Mouse (Mus musculus): ENCODE data around the gene Araf. TPM values are rescaled to one million over a fixed set of nuclear protein-coding genes. Genes with fewer than 3 reads are reported as not detected.

The Araf gene
- polyA plus RNA-seq, 1 experiment from 2014 or later, result 86.6 TPM

GRCm38 (mm10) chrX:20872928-20873500 lies 75.4 kb downstream of the Araf start:
- Histone ChIP-seq H3K27ac (no peak overlapping the region), H3K9me3 (replicated peaks; ENCODE audit: low read length) (no peaks in the 10 kb centered on the region), H3K9ac (ENCODE audit: low read depth, low read length) (no peak overlapping the region), H3K4me3 (replicated peaks; ENCODE audit: low read depth, low read length) (no peak overlapping the region), H3K27me3 (ENCODE audit: insufficient read depth, low read length) (no peaks in the 10 kb centered on the region), H3K4me1 (replicated peaks; ENCODE audit: insufficient read depth, low read length) (no peaks in the 10 kb centered on the region), H3K4me2 (ENCODE audit: low read length) (no peak overlapping the region), H3K36me3 (ENCODE audit: insufficient read depth, low read length) (no peaks in the 10 kb centered on the region)
- TF ChIP-seq CTCF (IDR thresholded peaks at IDR 0.05; ENCODE audit: low read depth), result no peak
- WGBS, result 33% methylated on average over 11 of the region's 11 CpGs
- ATAC-seq (replicated peaks; ENCODE audit: low FRiP score, low read depth), result peak; percentile 63; the same call in 1 of the 2 replicates
- DNase-seq (ENCODE audit: low spot score), result peak; percentile 22

GRCm38 (mm10) chrX:20875241-20875640 lies 77.6 kb downstream of the Araf start:
- DNase-seq (ENCODE audit: low spot score), result no peak
- TF ChIP-seq CTCF (IDR thresholded peaks at IDR 0.05; ENCODE audit: low read depth), result no peak
- no peaks in the 10 kb centered on the region for H3K4me1 ChIP-seq (replicated peaks; ENCODE audit: insufficient read depth, low read length)
- H3K36me3 ChIP-seq (ENCODE audit: insufficient read depth, low read length), result no peaks in the 10 kb centered on the region
- no peak overlapping the region for H3K4me3 ChIP-seq (replicated peaks; ENCODE audit: low read depth, low read length)
- H3K4me2 ChIP-seq (ENCODE audit: low read length), result no peak overlapping the region
- H3K27me3 ChIP-seq (ENCODE audit: insufficient read depth, low read length), result no peaks in the 10 kb centered on the region
- no peak for ATAC-seq (replicated peaks; ENCODE audit: low FRiP score, low read depth)
- no peak overlapping the region for H3K27ac ChIP-seq
- H3K9ac ChIP-seq (ENCODE audit: low read depth, low read length), result no peak overlapping the region
- WGBS, result 72% methylated on average over 3 of the region's 3 CpGs
- no peaks in the 10 kb centered on the region for H3K9me3 ChIP-seq (replicated peaks; ENCODE audit: low read length)

GRCm38 (mm10) chrX:20910074-20910473 lies 112.5 kb downstream of the Araf start:
- 30% methylated on average over 3 of the region's 3 CpGs for WGBS
- DNase-seq (ENCODE audit: low spot score), result no peak
- Histone ChIP-seq H3K27ac (no peak overlapping the region), H3K4me1 (replicated peaks; ENCODE audit: insufficient read depth, low read length) (no peaks in the 10 kb centered on the region), H3K9ac (ENCODE audit: low read depth, low read length) (no peak overlapping the region), H3K27me3 (ENCODE audit: insufficient read depth, low read length) (no peaks in the 10 kb centered on the region), H3K36me3 (ENCODE audit: insufficient read depth, low read length) (no peaks in the 10 kb centered on the region), H3K4me2 (ENCODE audit: low read length) (no peak overlapping the region), H3K4me3 (replicated peaks; ENCODE audit: low read depth, low read length) (no peak overlapping the region), H3K9me3 (replicated peaks; ENCODE audit: low read length) (no peaks in the 10 kb centered on the region)
- ATAC-seq (replicated peaks; ENCODE audit: low FRiP score, low read depth), result no peak
- TF ChIP-seq CTCF (IDR thresholded peaks at IDR 0.05; ENCODE audit: low read depth), result no peak

Small RNAs within 50 kb of the gene (microRNA-seq; reads per million reads assigned to microRNA genes)
- gene Gm24824, result not detected
- gene Mir5617, result not detected

Other genes starting within 250 kb of the Araf start
- 14.7 and 16.8 TPM in 2 replicates for gene Rgn, start 248.0 kb upstream of the Araf start, polyA plus RNA-seq (2015; fragmentation: Nextera tagmentation; extraction: Ambion mirVana)
- gene Rbm10, start 180.3 kb upstream of the Araf start, polyA plus RNA-seq (2015; fragmentation: Nextera tagmentation; extraction: Ambion mirVana), result 37.3 and 41.0 TPM in 2 replicates
- gene Ndufb11, start 180.2 kb upstream of the Araf start, polyA plus RNA-seq (2015; fragmentation: Nextera tagmentation; extraction: Ambion mirVana), result 451 and 489 TPM in 2 replicates
- 119 and 131 TPM in 2 replicates for gene Uba1, start 139.5 kb upstream of the Araf start, polyA plus RNA-seq (2015; fragmentation: Nextera tagmentation; extraction: Ambion mirVana)
- gene Cdk16, start 109.9 kb upstream of the Araf start, polyA plus RNA-seq (2015; fragmentation: Nextera tagmentation; extraction: Ambion mirVana), result 78.9 and 81.6 TPM in 2 replicates
- gene Usp11, start 93.9 kb upstream of the Araf start, polyA plus RNA-seq (2015; fragmentation: Nextera tagmentation; extraction: Ambion mirVana), result 16.3 and 16.4 TPM in 2 replicates
- gene Timp1, start 72.4 kb downstream of the Araf start, polyA plus RNA-seq (2015; fragmentation: Nextera tagmentation; extraction: Ambion mirVana), result 17.2 TPM in 2 replicates
- 0.11 and 0.16 TPM in 2 replicates for gene Syn1, start 123.2 kb downstream of the Araf start, polyA plus RNA-seq (2015; fragmentation: Nextera tagmentation; extraction: Ambion mirVana)
- 5.0 and 5.4 TPM in 2 replicates for gene Cfp, start 133.7 kb downstream of the Araf start, polyA plus RNA-seq (2015; fragmentation: Nextera tagmentation; extraction: Ambion mirVana)
- 10.1 TPM in 2 replicates for gene Elk1, start 152.8 kb downstream of the Araf start, polyA plus RNA-seq (2015; fragmentation: Nextera tagmentation; extraction: Ambion mirVana)
- 79.2 and 85.4 TPM in 2 replicates for gene Uxt, start 164.2 kb downstream of the Araf start, polyA plus RNA-seq (2015; fragmentation: Nextera tagmentation; extraction: Ambion mirVana)

Data from kidney, postnatal 0 days (tissue).